Mouse (Mus musculus) heart, postnatal 14 days (tissue): ENCODE measurements around the gene Spns3. TPM values are rescaled to one million over a fixed set of nuclear protein-coding genes. Genes with fewer than 3 reads are reported as not detected.

ENCODE experiments used
- DNase-seq, 2 experiments: peaks; one replicate each; pipeline ENCODE4 v3.0.0; 2021 to 2022
- intact Hi-C: fragments of 180-260 bp; cut with DNase I; formaldehyde crosslinking; loops from one replicate; pipeline ENCODE4 v1.15.1; 2025
- long read RNA-seq, 2 experiments: library from polyadenylated mRNA; stranded (forward); transcript quantifications; one replicate each; pipeline ENCODE4 v2.0.0; 2021
- total RNA-seq, 2 experiments: library from RNA; stranded (reverse); gene quantifications; 2 replicates each; pipeline ENCODE4 v1.2.3; 2021

Gene Spns3
- under 1 TPM in 1 of 2 experiments, not detected in 1; 0.10 TPM for total RNA-seq
- long read RNA-seq, experiment 1, partial matches to known transcripts, result 0 of 1 reads
- long read RNA-seq, experiment 1, other reads (novel, unspliced or antisense), result 1 of 1 reads
- long read RNA-seq, experiment 2, result 0 reads

- intact Hi-C loops, result no loop called here
- no peak for DNase-seq
These were observed at the start of gene Spns3 for GRCm38 (mm10) chr11:72550134-72550988. TSS of gene Spns3 (minus strand) at chr11:72550506.

- no peak for DNase-seq
- intact Hi-C loops, result no loop called here
These were observed 47.5 kb upstream of the Spns3 start for GRCm38 (mm10) chr11:72597780-72598179.

- no peak for DNase-seq
- intact Hi-C loops, result no loop called here
These were observed 44.9 kb upstream of the Spns3 start for GRCm38 (mm10) chr11:72595010-72595737.

- intact Hi-C loops, result no loop called here
- DNase-seq, result no peak
These were observed 37.4 kb upstream of the Spns3 start for GRCm38 (mm10) chr11:72587537-72588233.

GRCm38 (mm10) chr11:72586570-72586969, 36.3 kb upstream of the Spns3 start:
- intact Hi-C loops, result no loop called here
- no peak for DNase-seq

- intact Hi-C loops, result no loop called here
- DNase-seq, result no peak
These were observed 32.8 kb upstream of the Spns3 start for GRCm38 (mm10) chr11:72583092-72583491.

- DNase-seq, result no peak
- intact Hi-C loops, result no loop called here
These were observed 32.1 kb upstream of the Spns3 start for GRCm38 (mm10) chr11:72582448-72582705.

- intact Hi-C loops, result no loop called here
- DNase-seq, result no peak
These were observed 31.5 kb upstream of the Spns3 start for GRCm38 (mm10) chr11:72581609-72582447.

- no peak for DNase-seq
- intact Hi-C loops, result loop anchor here (5.0 kb wide), 1 partner anchor 49 kb away; no protein-coding TSS in a partner anchor
These were observed 28.2 kb upstream of the Spns3 start for GRCm38 (mm10) chr11:72578471-72578870.

- DNase-seq, result peak; percentile 8 to 24
- intact Hi-C loops, result loop anchor here (2.0 to 5.0 kb wide), 2 partner anchors 28 to 51 kb away; no protein-coding TSS in a partner anchor
These were observed 26.4 kb upstream of the Spns3 start for GRCm38 (mm10) chr11:72576466-72577351.

- DNase-seq, result peak in 1 of 2 experiments; percentile 15
- intact Hi-C loops, result loop anchor here (2.0 to 5.0 kb wide), 2 partner anchors 29 to 51 kb away; no protein-coding TSS in a partner anchor
These were observed 25.8 kb upstream of the Spns3 start for GRCm38 (mm10) chr11:72576111-72576465.

GRCm38 (mm10) chr11:72573819-72574218, 23.5 kb upstream of the Spns3 start:
- intact Hi-C loops, result loop anchor here (1.0 kb wide), 1 partner anchor 150 kb away; no protein-coding TSS in a partner anchor
- peak in 1 of 2 experiments; percentile 59 for DNase-seq

- DNase-seq, result peak; percentile 84 to 92
- intact Hi-C loops, result no loop called here
These were observed 20.1 kb upstream of the Spns3 start for GRCm38 (mm10) chr11:72570319-72570979.

GRCm38 (mm10) chr11:72569671-72570318, 19.5 kb upstream of the Spns3 start:
- no peak for DNase-seq
- intact Hi-C loops, result no loop called here

GRCm38 (mm10) chr11:72569051-72569450, 18.7 kb upstream of the Spns3 start:
- peak in 1 of 2 experiments; percentile 36 for DNase-seq
- intact Hi-C loops, result no loop called here

GRCm38 (mm10) chr11:72566816-72567338, 16.6 kb upstream of the Spns3 start:
- no peak for DNase-seq
- intact Hi-C loops, result no loop called here

- intact Hi-C loops, result no loop called here
These were observed 16.0 kb upstream of the Spns3 start for GRCm38 (mm10) chr11:72566304-72566703.

More at GRCm38 (mm10) chr11:72566304-72566703, 16.0 kb upstream of the Spns3 start:
- DNase-seq, result no peak
